Mouse (Mus musculus): ENCODE data around the gene Kndc1.

Gene Kndc1

DNA sequence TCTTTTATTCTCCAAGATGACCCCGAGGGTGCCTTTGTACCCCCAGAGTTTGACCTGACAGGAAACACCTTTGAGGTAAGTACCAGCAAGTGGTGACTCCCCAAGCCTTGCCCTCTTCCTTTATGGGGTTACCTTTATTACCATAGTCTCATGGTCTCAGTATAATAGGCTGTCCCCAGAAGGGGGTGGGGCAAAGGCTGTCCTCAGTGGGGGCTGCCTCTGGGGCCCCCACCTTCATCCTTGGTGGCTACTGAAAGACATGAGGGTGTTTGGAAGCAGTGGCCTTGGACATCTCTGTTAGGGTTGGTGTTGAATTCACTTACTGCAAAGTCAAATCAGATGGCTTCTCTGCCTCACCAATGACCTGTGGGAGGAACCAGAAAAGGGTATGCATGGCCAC, 7.5 kb downstream of the Kndc1 start:
- in situ Hi-C loops (cut with MboI; ENCODE audit: unreplicated experiment in 2 of 2): no loop called here

DNA sequence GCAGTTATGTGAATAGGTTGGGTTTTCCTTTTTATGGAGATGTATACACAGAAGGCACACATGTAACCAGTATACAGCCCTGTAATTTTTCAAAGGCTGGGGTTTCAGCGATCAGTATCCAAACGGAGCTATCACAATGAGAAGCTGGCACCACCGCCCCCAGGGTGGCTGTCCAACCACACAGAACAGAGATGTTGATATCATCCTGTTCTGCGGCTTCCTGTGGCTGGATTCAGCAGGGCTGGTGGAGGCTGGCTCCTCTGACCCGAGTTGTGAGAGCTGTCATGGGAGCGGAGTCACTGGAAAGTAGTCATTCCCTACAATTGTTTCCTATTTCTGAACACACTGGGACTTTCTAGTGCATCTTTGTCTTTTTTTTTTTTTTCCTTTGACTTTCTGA, 10.8 kb downstream of the Kndc1 start:
- in situ Hi-C loops (cut with MboI; ENCODE audit: unreplicated experiment in 2 of 2): no loop called here

DNA sequence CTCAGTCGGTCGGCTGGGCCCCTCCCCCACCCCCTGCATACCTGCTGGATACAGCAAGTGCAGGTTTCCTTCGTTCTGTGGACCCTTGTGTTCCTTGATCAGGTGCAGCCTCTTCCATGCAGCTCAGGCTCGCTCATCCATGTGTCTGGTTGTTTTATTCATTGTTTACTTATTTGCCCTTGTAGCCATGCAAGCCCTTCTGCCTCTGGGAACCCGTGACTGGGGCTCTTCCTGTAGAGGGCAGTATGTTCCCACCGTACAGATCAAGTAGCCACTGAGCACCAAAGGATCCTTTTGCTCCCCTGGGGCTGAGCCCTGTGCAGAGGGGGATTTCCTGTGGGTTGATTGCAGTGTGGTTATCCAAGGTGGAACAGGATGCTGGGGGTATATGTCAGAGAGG, 11.2 kb downstream of the Kndc1 start:
- in situ Hi-C loops (cut with MboI; ENCODE audit: unreplicated experiment in 2 of 2): no loop called here

DNA sequence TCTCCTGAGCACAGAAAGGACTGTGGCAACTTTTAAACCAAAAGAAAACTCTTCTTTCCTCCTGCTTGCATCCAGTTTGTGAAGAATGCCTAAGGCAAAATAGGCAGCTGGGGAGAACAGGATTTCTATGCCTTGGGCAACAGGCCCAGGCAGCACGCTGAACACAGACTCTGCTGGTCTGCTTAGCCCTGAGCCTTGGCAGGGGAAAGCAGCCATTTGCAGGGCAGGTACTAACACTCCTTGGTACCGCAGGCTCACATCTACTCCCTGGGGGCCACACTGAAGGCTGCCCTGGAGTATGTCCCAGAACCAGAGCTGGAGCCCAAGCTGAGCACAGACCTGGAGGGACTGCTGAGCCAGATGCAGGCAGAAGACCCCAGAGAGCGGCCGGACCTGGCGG, 13.7 kb downstream of the Kndc1 start:
- in situ Hi-C loops (cut with MboI; ENCODE audit: unreplicated experiment in 2 of 2): no loop called here

DNA sequence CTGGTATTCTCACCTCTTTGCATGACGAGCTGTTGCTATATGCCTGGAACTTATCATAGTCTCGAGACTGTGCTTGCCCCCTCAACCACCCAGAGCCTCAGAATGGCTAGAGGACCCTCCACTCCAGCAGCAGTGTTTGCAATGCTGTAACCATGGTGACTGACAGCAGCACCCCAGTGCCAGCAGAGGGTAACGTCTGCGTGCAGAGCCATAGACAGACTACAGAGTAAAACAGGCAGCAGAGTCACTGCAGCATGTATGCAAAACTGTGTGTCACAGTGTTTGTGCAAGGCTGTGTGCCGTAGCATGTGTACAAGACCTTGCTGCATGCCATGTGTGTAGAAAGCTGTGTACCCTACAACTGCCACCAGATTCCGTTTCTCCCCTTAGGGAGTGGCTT, 15.0 kb downstream of the Kndc1 start:
- in situ Hi-C loops (cut with MboI; ENCODE audit: unreplicated experiment in 2 of 2): no loop called here

DNA sequence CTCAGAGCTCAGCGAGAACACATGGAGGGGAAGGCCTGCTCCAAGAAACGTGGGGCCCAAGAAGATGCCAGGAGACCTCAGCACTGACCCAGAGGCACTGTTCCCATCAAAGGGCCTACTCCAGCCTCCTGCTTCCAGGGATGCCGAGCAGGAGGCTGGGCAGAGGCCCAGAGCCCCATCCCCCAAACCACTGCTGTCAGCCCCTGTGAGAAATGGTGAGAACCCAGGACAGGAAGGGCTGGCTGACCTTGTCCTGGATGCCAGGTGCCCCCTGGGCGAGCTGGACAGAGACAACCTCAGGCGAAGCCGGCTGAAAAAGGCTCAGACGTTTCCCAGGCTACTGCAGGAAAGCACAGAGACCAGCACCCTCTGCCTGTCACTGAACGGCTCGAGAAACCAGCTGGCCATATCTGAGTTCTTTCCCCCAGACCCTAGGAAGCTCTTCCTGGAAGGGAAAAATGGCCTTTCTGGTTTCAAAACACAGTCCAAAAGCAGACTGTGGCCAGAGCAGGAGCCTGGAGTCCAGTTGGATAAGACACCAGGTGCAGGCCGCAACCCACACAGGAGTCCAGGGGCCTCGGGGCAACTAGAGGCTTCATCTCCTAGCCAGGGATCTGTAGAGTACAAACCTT, 15.8 kb downstream of the Kndc1 start:
- in situ Hi-C loops (cut with MboI; ENCODE audit: unreplicated experiment in 2 of 2): no loop called here

DNA sequence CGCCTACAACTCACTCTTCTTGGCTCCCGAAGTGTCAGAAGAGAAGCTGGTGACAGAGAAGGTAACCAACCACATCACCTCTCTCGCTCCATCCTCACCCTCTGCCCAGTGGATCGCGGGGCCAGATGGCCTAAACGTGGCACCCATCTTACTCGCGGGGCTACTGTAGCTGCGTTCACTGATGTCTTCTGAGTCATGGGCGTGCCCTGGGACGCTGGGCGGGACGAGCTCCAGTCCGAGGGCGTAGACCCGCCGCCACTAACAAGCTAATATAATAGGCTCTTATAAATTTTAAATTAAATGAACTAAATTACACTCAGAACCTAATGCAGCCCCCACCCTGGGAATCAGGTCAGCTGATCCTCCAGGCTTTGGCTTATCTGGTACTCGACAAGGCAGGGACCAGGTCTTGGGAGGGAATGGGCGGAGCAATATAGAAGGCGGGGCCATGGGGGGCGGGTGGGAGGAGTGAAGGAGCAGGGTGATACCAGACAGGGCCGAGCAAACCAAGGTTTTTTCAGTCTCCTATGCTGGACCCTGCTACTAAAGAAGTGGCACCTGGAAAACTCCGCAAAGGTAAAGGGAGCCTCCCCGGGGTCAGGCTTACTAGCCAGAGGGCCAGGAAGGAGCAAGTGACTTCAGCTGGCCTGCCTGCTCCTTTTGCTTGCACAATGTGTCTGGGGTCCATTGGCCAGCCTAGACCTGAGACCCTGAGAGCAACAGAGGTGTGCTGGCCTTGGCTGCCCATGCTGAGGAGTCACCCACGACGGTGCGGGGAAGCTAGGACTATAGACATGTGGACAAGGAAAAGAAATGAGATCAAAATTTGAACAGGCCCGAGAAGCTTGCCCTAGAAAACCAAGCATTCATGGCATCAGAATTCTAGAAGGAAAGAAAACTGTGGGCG, 19.9 kb downstream of the Kndc1 start:
- in situ Hi-C loops (cut with MboI; ENCODE audit: unreplicated experiment in 2 of 2): no loop called here

DNA sequence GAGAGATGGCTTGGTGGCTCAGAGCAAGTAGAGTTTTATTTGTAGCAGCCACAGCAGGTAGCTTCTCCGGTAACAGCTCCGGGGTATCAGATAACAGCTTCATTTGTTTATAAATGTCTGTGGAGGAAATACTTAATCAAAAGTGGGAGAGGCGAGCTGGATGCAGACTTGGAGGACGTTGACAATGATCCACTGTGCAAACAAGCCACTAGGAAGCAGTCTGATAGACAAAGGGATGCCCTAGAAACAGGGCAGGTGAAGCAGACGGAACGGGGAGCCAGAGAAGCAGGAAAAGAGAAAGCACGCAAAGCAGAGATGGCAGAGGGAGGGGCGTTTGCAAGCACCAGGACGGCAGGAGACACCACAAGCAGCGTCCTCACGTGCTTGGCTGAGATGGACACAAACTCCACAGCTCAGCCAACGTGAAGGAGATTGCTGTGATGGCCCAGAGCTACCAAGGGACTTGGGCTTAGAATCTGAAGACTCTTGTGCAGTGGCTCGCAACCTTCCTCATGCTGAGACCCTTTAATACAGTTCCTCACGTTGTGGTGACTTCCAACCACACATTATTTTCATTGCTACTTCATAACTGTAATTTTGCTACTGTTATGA, 21.3 kb downstream of the Kndc1 start:
- in situ Hi-C loops (cut with MboI; ENCODE audit: unreplicated experiment in 2 of 2): no loop called here

DNA sequence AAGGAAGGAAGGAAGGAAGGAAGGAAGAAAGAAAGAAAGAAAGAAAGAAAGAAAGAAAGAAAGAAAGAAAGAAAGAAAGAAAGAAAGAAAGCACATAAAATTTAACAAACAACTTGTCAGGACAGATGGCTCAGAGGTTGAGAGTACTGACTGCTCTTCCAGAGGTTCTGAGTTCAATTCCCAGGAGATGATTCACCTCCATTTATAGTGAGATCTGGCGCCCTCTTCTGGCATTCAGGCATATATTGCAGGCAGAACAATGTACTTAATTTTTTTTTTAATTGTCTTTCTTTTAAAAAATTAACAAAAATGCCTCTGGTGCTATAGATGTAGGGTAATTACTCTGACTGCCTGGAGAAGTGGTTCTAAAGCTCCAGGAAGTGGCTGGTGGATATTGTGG, 21.8 kb downstream of the Kndc1 start:
- in situ Hi-C loops (cut with MboI; ENCODE audit: unreplicated experiment in 2 of 2): no loop called here

DNA sequence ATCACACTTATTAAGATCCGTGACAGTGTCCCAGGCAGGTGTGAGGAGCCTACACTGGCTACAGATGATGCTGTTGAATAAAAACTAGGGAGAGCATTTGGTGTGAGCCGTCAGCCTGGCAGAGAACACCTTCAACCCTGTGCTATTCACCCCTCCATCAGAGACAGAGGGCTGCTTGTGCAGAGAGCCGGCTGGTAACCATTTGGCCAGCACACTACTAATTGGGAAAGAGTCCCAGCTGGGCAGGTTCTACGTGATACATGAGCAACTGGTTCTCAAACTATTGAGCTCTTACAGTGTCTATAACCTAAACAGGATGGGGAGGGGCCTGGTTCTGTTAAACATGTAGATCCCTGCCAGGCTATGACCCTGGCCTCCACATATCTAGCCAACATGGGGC, 23.8 kb downstream of the Kndc1 start:
- in situ Hi-C loops (cut with MboI; ENCODE audit: unreplicated experiment in 2 of 2): no loop called here

DNA sequence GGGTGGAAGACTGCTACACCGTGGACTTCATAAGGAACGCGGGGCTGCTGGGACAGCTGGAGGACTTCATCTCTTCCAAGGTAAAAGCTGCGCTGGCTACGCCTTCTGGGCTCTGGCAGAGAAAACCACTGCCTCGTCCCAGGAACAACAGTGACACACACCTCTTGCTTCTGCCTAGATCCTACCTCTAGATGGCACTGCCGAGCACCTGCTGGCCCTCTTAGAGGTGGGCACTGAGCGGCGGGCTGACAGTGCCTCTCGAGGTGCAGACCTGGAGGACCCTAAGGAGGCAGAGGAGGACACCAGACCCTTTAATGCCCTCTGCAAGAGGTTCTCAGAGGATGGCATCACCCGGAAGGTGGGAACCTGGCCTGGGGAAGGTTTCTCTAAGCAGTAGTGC, 36.2 kb downstream of the Kndc1 start:
- in situ Hi-C loops (cut with MboI; ENCODE audit: unreplicated experiment in 2 of 2): no loop called here

DNA sequence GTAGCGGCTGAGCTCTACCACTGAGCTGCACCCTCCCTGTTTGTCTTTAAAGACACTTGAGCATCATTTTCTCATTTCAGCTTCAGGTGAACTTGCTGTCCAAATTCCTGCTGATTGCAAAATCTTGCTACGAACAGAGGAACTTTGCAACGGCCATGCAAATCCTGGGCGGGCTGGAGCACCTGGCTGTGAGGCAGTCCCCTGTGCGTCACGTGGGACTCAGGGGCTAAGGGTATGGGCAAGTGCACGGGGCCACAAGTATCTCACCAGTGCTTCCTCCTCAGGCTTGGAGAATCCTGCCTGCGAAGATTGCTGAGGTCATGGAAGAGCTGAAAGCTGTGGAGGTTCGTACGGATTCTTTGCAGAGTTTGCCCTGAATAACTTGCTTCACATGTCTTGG, 42.2 kb downstream of the Kndc1 start:
- in situ Hi-C loops (cut with MboI; ENCODE audit: unreplicated experiment in 2 of 2): no loop called here

DNA sequence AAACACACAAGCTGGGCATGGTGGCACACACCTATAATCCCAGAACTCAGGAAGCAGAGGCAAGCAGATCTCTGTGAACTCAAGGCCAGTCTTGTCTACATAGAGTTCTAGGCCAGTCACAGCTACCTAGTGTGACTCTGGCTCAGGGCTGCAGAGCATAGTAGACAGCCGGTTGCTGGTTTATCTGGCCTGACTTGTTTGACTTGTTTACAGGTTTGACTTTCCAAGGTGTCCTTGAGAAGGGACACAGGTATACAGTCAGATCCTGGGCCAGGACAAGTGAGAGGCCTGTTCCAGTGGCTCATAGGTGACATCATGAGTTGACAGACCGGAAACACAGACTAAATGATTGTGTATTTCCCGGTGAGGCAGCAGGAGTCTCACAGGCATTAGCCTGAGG, 42.6 kb downstream of the Kndc1 start:
- in situ Hi-C loops (cut with MboI; ENCODE audit: unreplicated experiment in 2 of 2): no loop called here

DNA sequence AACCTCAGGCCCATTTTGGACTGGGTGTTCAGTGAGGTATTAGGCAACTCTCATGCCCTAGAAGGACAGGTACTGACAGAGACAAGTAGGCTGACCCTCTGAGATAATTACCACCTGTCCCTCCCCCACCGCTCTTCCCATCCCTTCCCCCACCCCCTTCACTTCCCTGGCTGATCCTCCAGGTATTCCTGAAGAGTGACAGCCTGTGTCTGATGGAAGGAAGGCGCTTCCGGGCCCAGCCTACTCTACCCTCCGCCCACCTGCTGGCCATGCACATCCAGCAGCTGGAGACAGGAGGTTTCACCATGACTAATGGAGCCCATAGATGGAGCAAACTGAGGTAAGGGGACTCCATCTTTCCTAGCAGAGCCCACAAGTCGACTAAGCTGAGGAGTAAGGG, 43.3 kb downstream of the Kndc1 start:
- in situ Hi-C loops (cut with MboI; ENCODE audit: unreplicated experiment in 2 of 2): no loop called here

DNA sequence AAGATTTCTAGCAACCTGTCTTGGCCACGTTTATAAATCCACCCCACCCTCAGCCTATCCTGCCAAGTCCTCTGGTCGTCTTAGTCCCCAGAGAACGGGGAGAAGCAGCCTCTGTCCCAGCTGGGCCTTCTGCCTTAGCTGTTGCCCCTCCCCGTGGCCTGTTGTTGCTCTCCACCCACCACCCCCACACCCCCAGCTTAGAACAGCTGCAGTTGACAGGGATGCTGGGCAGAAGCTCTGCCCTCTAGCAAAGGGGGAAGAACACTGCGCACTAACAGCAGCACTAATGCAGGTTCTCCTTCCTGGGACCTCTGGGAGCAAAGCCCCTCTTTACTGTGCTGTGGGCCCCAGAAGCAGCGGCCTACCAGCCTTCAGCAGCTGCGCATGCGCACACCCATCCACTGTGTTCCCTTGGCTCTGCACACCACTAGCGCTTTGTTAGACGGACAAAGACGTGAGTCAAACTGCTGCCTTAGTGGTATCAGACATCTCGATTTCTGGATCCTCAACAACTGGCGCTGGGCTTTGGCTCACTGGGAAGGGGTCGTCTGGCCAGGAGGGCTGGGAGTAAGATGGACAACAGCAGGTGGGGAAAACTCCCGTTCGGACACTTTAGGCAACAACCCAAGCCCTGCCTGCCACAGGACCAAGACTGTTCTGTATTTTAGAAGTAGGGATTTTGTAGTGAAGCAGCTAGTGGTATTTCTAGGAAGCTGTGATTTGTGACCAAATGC, 46.1 kb downstream of the Kndc1 start:
- in situ Hi-C loops (cut with MboI; ENCODE audit: unreplicated experiment in 2 of 2): no loop called here

DNA sequence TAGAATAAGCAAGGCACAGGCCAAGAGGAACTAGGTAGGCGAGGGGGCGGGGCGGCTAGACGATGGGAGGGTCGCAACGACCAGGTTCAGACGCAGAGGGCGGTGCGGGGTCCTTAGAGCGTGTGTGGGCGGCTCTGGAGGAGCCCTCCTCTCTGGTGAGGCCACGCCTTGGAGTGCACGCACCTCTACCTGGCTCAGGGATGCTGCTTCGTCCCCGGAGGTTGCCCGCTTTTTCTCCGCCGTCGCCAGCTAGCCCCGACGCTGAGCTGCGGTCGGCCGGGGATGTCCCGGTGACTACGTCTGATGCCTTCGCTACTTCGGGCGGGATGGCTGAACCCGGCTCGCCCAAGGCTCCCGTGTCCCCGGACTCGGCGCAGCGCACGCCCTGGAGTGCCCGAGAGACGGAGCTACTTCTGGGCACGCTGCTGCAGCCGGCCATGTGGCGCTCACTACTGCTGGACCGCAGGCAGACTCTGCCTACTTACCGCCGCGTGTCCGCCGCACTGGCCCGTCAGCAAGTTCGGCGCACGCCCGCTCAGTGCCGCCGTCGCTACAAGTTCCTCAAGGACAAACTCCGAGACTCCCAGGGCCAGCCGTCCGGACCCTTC, 49.3 kb downstream of the Kndc1 start, which contains the start of gene Utf1:
Gene Utf1 (plus strand): TSS at position 116 of the 608 bp plus-strand sequence.
- in situ Hi-C loops (cut with MboI; ENCODE audit: unreplicated experiment in 2 of 2): no loop called here

DNA sequence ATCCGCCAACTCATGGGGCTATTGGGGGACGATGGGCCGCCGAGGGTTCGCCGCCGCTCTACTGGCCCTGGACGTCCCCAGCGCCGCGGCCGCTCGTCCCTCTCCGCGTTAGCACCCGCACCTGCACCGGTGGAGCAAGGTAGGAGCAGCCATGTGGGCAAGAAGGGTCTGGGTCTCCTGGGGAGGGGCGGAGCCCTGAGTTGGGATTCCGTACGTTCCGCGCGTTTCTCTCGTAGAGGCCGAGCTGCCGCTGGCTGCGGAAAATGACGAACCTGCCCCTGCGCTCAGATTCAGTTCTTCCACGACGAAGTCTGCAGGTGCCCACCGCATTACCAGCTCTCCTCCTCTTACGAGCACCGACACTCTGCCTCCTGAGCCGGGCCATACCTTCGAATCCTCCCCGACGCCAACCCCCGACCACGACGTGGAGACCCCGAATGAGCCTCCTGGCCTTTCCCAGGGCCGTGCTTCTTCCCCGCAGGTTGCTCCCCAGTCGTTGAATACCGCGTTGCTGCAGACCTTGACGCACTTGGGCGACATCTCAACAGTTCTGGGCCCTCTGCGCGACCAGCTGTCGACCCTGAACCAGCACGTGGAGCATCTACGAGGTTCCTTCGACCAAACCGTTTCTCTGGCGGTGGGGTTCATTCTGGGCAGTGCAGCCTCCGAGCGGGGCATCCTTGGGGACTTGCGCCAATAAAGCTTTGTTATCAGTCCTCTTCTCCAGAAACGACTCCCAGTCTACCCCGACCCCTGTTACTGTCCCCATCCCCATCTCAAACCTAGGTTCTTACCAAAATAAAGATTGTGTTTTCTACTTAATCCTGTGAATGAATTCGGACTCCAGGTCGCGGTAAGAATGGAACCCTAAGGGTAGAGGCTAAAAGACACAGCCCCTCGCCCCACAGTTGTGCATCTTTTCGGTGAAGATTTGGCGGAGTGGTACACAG, 50.1 kb downstream of the Kndc1 start:
- in situ Hi-C loops (cut with MboI; ENCODE audit: unreplicated experiment in 2 of 2): no loop called here

DNA sequence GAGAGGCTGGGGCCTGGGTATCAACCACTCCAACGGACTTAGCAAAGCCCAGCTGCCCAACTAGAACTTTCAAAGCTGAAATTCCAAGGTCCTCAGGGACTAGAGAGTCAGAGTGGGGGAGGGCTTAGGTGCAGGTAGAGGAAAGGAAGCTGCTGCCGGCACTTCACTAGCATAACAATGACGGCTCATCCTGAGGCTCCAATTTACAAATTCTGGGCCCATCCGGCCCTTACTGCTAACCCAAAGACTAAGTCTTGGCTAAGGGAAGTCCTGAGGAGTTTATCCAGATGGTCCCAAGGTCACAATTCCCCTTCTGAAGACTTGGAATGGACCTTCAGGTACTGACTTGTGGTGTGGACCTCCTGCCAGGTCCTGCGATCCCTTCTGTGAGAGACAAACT, 51.0 kb downstream of the Kndc1 start:
- in situ Hi-C loops (cut with MboI; ENCODE audit: unreplicated experiment in 2 of 2): no loop called here

DNA sequence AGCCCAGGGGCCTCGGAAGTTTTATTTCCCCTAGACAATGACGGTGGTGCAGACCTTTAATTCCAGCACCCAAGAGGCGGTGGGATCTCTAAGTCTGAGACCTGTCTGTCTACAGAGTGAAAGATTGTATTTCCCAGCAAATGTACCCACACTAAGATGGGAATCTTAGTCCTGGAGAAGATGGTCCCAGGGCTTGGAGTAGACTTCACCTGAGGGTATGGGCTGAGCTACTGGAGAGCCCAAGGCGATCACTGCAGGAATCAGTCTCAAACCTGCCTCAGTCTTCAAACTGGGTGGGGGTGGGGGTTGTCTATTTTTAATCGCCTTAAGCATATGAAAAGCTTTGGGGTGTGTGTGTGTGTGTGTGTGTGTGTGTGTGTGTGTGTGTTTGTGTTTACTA, 51.5 kb downstream of the Kndc1 start:
- in situ Hi-C loops (cut with MboI; ENCODE audit: unreplicated experiment in 2 of 2): no loop called here

DNA sequence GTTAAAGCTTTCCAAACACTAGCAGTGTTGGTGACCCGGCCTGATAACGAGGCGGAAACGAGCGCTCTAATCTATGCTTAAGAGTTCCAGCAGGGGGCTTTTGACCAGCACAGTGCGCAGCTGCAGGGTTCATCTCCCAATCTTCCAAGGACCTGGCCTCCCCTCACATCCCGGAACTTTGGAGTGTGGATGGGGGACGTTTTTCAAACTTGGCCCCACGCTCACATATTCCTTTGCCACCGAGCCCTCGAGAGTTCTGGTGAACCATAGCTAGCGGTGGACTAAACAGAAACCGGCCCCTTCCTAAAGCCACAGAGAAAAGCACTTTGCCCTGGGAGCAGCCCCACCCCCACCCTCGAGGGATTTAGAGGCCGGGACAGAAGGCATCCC, 55.4 kb downstream of the Kndc1 start:
- in situ Hi-C loops (cut with MboI; ENCODE audit: unreplicated experiment in 2 of 2): loop anchor here in 1 of 2 experiments (25.0 kb wide), 1 partner anchor 837 kb away; the partner anchor contains the start of gene Syce1

Data from v-Abl transformed pro-B cells (cell line).